Mouse (Mus musculus): ENCODE measurements around the gene Alg14.

Alg14 gene

DNA sequence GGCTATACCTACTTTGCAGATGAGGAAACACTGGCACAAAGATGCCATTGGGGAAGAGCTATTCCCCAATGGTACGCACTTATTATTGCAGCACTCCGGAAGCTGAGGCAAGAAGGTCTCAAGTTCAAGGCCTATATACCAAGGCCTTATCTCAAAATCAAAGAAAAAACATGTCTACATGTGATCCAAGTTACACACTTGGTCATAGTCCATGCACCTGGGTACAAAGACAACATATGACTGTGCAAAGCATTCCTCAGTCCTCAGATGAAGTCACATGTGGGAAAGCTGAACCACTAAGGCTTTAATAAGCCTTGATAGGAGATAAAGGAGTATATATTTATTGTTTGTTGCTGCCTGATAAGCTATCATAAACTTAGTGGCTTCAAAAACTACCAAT, 17.6 kb upstream of the Alg14 start:
- intact Hi-C loops (cut with DNase I) = no loop called here

DNA sequence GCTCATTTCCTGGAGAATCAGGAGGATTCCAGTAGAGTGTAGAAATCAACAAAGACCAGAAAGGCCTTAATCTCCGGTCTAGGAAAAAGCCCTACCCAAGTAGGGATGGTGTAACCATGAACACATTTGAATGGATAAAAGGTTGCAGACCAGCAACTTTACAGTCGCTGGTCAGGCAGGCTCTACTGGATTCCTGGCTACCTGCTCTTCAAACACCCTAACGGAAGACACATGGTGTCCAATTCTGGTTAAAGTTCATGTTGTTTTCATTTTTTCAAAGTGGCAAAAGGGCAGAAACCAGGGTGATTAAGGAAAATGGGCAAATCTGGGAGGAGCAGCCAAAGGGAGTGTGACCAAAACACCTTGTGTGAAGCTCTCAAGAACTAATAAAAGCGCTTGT, 14.6 kb upstream of the Alg14 start:
- intact Hi-C loops (cut with DNase I) = no loop called here

DNA sequence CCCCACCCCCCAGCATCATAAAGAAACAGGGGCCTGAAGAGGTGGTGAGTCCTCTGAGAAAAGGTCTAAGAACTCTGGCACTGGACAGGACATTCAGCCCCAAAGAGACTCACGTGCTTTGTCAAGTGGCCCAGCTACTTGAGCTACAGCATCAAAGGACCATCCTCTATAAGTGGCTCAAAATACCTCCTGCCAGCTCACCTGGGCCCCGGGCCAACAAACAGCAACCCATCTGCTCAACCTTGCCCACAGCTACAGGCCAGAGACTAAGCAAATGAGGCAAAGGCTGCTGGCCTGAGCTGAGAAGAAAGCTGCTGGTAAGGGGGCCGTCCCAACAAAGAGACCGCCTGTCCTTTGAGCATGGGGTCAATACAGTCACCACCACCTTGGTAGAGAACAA, 14.0 kb upstream of the Alg14 start:
- intact Hi-C loops (cut with DNase I) = no loop called here

DNA sequence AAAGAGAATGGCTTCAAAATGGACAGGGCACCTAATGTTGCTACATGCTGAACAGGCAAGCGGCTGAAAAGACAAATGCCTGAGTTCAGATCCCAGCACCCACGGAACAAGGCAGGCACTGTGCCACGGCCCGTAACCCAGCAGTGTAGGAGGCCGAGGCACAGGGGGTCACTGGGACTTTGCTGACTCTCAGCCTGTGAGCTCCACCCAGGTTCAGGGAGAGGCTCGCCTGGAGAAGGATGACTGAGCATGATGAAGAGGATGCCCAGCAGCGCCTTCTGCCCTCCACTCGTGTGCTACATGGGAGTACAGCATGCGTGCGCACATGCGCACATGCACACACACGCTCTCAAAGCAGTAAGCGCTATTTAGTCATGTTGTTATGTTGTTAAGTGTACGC, 11.9 kb upstream of the Alg14 start:
- intact Hi-C loops (cut with DNase I) = no loop called here

DNA sequence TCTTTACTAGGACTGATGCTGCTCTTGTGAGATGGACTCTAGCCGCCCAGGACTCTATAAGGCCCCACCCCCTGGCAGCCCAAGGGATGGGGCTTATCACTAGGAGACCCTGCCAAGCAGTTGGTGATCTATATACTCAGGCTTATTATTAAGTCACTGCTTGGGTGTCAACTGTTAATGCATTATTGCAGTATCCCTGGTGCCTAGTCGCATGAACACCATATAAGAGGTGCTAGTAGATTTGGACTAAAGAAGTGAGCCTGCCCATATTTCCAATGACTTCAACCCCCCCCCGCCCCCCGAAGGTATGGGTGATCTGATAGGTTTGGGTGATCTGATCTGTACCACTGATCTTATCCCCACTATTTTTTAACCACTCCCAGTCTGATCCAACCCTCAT, 8.6 kb upstream of the Alg14 start, which contains the start of gene Tmem56:
Gene Tmem56, minus strand, starts transcription at position 101 of the 400 bp plus-strand sequence.
- intact Hi-C loops (cut with DNase I) = no loop called here

DNA sequence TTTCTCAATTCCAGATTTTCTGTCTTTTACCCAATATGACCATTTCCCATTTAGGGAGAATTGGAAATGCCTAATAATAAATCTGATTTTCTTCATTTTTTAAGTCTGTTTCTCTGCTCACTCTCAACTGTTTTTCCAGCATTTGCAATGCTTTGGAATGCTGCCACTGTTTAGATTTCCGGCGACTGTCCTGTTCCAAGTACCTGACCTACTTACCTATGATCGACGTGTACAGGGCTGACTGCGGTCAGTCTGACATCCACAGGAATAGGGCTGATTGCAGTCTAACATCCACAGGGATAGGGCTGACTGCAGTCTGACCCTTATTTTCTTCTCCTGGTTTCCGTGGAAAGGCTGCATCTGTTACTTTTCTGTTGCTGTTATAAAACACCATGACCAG, 6.4 kb upstream of the Alg14 start:
- intact Hi-C loops (cut with DNase I) = no loop called here

- intact Hi-C loops (cut with DNase I) = no loop called here
Measured at GRCm38 (mm10) chr3:121287151-121287550, 4.4 kb upstream of the Alg14 start.

DNA sequence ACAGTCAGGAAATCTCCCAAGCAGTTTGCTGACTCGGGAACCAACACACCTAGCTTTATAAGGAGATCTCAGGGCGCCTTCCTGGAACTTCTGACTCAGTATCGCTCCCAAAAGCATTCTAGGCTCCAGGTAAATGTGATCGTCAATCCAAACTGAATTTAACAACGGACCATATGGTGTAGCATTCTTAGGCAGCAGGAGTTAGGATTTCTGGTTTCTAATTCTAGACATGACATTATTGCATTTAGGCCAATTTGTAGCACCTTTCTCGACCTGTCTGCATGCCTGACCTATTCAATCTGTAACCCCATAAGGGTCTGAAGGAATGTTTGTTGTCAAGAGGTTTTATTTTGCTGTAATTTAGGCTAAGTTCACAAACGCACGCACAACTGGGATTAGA, 892 bp upstream of the Alg14 start:
- intact Hi-C loops (cut with DNase I) = loop anchor here (5.0 kb wide), 1 partner anchor 118 kb away; the partner anchor contains the start of gene Rwdd3

GRCm38 (mm10) chr3:121291225-121291559, 381 bp upstream of the Alg14 start:
- intact Hi-C loops (cut with DNase I) = loop anchor here (5.0 kb wide), 1 partner anchor 119 kb away; the partner anchor contains the start of gene Rwdd3

DNA sequence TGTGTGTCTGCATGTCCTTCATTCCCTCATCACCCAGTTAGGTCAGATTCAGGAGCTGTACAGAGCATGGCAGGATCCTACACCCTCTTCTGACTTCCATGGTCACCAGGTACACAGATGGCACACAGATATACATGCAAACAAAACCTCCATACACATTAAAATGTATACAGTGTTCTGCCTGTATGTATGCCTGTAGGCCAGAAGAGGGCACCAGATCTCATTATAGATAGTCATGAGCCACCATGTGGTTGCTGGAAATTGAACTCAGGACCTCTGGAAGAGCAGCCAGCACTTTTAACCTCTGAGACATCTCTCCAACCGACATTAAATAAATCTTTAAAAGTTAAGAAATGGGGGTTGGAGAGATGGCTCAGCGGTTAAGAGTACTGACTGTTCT, 2.6 kb downstream of the Alg14 start:
- intact Hi-C loops (cut with DNase I) = loop anchor here (5.0 kb wide), 1 partner anchor 122 kb away; the partner anchor contains the start of gene Rwdd3

- intact Hi-C loops (cut with DNase I) = loop anchor here (2.0 to 10.0 kb wide), 2 partner anchors 194 to 428 kb away; no protein-coding TSS in a partner anchor
Measured at GRCm38 (mm10) chr3:121306641-121307040, 15.1 kb downstream of the Alg14 start.

DNA sequence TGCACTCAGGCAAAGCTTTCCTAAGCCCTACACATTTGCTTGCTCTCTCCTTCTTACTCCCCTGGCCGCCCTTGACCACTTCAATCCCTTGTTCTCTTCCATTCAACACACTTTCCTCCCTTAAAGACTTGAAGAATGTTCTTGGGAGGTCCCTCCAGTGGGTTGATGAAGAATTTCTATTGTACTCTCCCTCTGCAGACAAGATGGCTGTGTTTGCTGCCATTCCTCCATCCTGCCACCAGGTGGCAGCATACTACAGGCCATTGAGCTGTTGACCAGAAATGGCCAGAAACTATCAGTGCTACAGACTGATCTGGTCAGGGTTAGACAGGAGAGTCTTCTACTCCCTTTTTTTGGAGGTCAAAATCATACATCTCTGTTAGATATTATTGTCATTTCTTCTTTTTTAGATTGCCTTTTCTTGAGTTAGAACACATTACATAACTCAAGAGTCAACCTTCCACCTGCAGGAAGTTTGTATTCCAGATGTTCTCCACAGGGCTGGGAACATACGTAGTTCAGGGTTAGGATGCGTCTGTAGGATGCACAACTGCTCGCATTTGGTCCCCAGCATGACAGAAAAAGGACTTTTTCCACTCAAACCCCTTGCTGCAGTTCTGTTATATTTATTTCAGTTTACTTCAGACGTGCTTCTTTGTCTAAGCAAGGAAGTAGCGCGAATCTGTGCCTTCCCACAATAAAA, 16.1 kb downstream of the Alg14 start:
- intact Hi-C loops (cut with DNase I) = loop anchor here (2.0 to 10.0 kb wide), 2 partner anchors 193 to 427 kb away; no protein-coding TSS in a partner anchor

DNA sequence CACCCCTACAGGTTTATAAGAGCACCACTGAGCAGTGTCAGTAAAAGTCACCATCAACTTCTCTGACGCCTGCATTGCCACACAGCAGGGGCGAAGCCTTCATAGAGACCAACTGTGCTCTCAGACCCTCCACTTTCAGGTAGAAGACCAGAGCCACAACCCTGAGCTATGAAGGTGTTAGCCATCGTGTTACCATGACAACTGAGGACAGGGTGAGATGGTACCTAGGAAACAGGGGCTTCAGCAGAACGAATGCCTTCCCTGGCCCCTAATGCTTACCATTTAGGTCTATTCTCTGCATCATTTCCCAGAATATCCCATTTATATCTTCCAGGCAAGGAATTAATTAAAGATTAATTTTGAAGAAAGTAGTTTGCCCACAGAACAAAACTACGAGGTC, 17.4 kb downstream of the Alg14 start:
- intact Hi-C loops (cut with DNase I) = loop anchor here (10.0 kb wide), 1 partner anchor 426 kb away; no protein-coding TSS in a partner anchor

DNA sequence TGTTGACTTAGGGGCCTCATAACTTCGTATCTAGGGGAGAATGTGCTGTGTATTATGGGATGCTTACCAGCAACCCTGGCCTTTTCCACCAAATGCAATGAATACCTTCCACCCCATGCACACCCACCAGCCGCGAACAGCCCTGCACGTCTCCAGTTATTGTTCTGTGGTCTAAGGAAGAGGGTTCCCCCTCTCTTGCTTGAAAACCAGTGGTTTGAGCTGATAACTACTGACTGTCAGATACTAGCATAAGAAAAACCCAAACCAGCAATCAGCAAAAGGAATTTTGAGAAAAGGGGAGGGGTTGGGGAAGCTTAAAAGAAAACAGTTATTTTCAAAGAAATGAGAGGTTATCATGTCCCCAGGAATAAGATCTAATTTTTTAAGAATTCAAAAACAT, 17.9 kb downstream of the Alg14 start:
- intact Hi-C loops (cut with DNase I) = loop anchor here (10.0 kb wide), 1 partner anchor 425 kb away; no protein-coding TSS in a partner anchor

DNA sequence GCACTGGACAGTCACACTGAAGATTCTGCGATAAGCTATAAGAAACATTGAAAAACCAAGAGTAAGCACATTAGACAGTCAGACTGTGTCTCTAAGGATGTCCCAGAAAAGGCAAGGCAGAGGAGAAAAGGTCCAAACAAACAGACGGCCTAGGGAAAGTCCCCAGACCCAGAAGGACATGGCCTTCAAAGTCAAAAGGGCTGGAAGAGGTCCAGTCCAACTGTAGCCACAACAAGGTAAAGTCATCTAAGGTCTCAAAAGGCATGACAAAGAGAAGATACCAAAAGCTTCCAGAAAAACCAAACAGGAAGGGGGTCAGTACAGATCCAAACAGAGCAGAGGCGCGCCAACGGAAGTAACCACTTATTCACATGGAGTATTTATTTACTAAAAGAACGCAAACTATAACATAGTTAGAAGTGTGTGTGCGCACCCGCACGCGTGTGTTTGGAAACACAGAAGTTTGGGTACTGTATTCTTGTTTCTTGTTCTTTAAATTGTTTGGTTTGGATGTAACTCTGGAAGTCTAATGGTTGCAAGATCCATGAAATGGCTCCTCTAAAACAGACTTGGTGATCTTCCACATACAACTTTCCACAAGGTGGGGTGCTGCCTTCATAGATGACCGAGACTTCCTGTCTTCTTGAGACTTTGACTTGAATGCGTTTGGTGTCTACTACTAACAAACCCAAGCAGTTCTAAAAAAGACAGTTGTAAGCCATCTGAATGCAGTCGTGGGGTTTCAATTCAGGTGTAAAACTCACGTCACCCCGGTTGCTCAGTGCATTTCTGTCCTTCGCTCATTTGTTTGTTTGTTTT, 18.5 kb downstream of the Alg14 start:
- intact Hi-C loops (cut with DNase I) = loop anchor here (5.0 to 10.0 kb wide), 2 partner anchors 52 to 425 kb away; no protein-coding TSS in a partner anchor

GRCm38 (mm10) chr3:121312426-121312825, 20.9 kb downstream of the Alg14 start:
- intact Hi-C loops (cut with DNase I) = loop anchor here (5.0 kb wide), 1 partner anchor 50 kb away; no protein-coding TSS in a partner anchor

DNA sequence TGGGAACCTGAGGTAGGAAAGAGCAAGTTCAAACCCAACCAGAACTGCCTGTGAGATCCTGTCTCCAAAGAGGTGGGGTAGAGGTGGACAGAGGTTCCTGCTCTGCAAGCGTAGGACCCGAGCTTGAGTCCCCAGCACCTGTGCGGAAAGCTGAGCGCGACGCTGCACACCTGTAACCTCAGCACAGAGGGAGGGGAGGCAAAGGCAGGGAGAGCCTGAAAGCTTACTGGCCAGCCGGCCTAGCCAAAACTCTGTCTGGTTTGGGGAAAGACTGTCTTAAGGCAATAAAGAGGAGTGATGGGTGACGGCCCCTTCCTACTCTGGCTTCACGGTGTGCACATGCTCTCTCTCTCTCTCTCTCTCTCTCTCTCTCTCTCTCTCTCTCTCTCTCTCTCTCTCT, 21.4 kb downstream of the Alg14 start:
- intact Hi-C loops (cut with DNase I) = loop anchor here (5.0 kb wide), 1 partner anchor 49 kb away; no protein-coding TSS in a partner anchor

DNA sequence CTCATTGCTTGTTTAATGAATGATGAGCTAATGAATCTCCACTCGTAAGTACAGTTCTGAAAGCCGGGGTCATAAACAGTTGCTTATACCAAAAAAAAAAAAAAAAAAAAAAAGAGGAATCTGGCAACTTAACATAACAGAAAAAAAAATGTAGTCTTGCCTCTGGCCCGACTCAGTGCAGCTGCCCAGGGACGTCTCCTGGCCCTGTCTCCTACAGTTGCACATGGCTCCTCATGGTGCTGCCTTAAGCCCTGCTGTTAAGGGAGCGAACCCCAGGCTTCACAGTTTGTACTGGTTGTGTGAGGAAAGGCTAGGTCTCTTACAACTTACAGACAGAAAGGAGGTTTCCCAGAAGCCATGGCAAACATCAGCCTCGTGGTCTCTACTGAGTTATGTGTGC, 22.6 kb downstream of the Alg14 start:
- intact Hi-C loops (cut with DNase I) = loop anchor here (5.0 kb wide), 1 partner anchor 48 kb away; no protein-coding TSS in a partner anchor

DNA sequence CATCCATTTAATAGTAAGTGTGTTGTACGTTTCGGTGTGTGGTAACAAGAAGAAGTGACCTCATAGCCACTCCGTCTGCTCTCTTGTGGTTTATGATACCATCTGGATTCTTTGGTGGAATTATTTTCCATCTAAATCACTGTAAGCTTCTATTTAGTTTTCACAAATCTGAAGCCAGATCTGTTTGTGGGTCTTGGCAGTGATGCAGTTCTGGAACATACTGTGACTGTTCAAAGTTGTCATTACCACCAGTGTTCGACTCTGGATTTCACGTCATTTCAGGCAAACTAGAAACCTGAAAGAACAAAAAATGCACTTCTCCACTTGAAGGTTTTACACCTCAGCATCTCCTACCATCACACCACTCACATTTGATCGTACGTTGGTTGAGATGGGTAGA, 23.9 kb downstream of the Alg14 start:
- intact Hi-C loops (cut with DNase I) = no loop called here

DNA sequence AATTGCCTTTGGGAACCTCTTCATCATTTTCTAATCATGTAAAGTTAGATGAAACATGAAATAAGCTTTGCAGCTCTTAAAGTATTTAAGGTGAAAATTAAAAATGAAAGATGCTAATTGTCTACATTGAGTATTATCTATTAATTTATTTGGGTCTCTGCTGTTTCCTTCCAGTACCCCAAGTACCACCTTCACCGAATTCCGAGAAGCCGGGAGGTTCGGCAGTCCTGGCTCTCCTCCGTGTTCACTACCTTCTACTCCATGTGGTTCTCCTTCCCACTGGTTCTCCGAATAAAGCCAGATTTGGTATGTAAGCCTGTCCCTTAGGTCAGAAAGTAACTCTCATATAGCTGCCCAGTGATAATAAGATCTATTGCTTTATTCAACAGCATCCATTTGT, 28.3 kb downstream of the Alg14 start:
- intact Hi-C loops (cut with DNase I) = no loop called here

DNA sequence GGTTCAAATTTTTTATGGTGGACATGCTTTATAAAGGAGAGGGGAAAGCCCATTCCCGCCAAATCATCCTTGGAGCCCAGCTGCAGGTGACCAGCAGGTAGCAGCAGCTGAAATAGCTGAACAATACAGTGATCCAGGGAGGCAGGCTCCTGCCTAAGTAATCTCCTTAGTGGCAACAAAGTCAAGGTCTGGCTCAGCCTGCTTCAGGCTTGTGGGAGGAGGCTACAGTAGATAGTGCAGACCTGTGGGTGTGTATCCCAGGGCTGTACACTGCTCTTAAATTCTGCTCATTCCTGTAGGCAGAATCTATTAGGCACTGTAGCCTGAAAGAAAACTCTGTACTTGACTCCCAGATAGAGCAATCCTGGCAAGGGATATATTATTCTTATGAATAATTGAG, 29.3 kb downstream of the Alg14 start:
- intact Hi-C loops (cut with DNase I) = no loop called here

GRCm38 (mm10) chr3:121323371-121323770, 31.8 kb downstream of the Alg14 start:
- intact Hi-C loops (cut with DNase I) = no loop called here

Data from adrenal gland (tissue).